Mouse (Mus musculus) kidney, adult 11 months (tissue): ENCODE results near the gene Hoxa9.

Experiments
- DNase-seq: peaks from one replicate; pipeline ENCODE4 v3.0.0; 2022

The Hoxa9 gene

DNA sequence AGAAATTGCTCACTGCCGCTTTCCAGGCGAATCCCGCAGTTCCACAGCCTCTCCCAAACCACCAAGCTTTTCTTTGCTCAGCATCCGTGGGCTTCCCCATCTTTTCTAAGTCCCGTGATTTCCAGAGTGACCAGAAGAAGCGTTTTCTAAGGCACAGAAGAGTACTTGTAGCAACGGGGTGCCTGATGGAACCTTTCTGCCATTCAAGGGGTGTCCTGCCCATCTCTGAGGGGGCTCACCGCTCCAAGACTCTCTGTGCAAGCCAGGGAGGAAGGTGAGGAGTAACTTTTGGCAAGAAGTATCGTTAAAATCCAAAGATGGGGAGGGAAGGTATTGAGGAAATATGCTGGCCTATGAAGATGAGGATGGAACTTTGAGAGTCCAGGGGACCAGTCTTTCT is 53.1 kb downstream of the Hoxa9 start:
- DNase-seq = no peak

DNA sequence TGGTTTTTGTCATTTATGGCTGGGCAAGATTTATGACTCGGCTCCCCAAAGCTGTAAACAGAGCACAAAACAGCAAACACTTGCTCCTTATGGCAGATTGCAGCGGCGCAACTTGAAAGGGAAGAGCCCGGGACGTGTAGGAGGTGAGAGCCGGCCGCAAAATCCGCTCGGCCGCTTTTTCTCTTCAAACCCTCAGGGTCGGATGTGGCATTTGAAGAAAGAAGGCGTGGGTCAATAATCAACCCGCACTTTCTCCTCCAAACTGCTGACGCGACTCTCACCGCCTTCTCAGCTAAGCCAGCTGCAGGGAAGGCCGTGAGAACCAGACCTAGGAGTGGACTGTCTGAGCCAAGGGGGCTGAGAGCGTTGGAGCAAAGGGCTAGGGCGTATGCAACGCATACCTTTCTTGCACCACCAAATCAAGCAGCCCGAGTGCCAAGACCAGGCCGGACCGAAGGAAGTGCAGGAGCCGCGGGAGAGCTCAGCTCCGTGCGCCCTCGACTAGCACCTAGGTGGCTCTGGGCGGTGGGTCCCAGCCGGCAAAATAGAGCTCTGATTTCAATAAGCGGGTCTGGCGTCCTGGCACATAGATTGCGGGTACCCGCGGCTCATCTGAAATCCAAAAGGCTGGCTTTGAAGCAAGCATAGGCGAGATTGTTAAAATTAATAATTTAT is 53.7 kb downstream of the Hoxa9 start, which contains the start of gene 5730596B20Rik:
Gene 5730596B20Rik (plus strand): TSS at position 438 of the 675 bp plus-strand sequence.
- peak; percentile 85 for DNase-seq

DNA sequence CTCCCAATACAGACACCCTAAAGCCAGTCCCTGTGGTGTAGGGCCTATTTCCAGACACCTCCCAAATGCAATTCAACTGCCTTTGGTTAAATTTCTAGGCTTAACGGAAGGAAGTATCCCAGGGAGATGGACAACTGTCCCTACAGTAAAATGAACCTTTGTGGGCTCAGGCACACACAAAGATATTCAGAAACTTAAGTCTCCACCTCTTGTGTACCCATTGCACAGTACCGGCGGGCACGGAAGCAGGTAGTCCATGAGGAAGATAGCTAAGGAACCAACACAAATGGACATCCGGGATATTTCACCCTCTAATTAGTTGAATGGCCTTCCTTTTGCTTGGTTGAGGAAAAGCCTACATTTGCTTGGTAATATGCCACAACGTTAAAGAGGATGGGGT is 54.5 kb downstream of the Hoxa9 start:
- DNase-seq = peak; percentile 21

DNA sequence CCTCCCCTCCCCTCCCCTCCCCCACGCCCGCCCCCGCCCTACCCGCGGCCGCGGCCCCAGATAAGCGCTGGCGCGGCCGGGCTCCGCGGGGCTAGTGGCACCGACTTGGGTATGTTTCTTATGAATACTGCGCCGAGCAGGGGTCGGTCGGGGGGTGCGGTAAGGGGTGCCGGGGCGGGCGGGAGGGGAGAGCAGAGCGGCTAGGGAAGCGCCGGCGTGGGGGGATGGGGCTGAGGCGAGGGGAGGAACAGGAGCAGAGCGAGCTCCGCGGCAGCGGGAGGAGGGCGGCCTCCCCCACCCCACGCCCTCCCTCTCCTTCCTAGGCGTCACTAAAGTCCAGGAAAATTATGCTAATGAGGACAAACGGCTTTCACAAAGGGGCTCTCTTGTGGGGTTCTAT is 55.0 kb downstream of the Hoxa9 start:
- peak; percentile 24 for DNase-seq

DNA sequence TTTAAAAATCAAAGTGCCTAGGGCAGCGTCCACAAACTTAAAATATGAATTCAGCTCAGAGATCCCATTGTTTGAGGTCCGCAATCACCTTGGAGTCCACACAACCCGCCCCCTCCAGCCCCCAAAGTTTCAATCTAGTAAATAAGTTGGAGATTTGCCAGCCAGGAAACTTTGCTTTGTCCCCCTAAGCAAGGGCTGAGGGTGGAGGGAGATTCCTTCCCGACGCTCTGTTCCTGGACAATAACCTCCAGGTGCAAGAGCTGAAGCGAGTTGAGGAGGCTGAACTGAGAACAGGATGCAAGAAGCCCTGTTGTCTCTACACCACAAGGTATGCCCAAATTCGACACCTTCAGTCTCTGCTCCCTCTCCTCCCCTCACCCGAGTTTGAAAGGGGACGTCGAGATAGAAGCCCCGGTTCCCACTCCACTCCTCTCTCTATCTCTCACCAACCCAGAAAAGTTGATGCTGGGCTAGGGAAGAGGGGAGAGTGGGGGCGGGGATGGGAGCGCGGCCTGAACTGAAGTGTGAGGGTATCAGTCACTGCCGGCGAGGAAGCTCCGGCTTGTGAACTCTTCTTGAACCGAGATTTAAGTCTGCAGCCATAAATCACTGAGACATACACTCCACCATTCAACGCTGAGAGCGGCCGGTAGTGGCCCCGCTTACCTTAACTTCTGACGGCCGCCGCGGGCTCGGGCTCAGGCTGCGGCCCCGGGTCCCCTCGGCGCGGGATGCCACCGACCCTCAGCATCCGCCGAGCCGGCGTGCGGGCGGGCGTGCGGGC is 55.7 kb downstream of the Hoxa9 start:
- peak; percentile 50 for DNase-seq

DNA sequence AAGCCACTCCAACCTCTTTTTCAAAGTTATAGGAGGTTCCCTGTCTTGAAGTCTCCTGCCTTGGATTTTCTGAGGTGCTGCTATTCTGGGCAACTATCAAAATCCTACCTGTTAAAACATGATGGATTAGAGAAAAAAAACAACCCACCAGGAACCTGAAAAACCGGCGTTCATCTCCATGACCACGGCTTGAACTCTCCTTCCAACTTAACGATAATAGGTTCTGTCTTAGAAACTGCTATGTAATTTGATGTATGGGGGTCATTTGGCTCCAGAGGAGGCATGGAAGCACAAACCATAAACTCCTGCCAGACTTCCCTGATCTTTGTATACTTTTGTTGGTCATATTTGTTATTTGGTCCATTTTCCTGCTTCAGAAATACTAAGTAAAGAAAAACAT is 57.2 kb downstream of the Hoxa9 start:
- no peak for DNase-seq
